Mouse (Mus musculus) kidney, postnatal 0 days (tissue): Measurements from ENCODE around the gene Capn7. TPM values are rescaled to one million over a fixed set of nuclear protein-coding genes. Genes with fewer than 3 reads are reported as not detected.

ENCODE experiments used
- ATAC-seq: fragments of 200-750 bp; cut with Nextera tagmentation; replicated peaks from 2 replicates; pipeline ENCODE4 v1.8.0; 2017; ENCODE audit warnings: low read depth, moderate number of reproducible peaks, moderate TSS enrichment, moderate library complexity; ENCODE audit not compliant: low FRiP score
- DNase-seq: peaks from one replicate; pipeline ENCODE4 v3.0.0-alpha.2; 2016; ENCODE audit warnings: low spot score
- H3K27ac ChIP-seq: fragments of 300-500 bp; sonication (generic); 2 replicates; pipeline ENCODE4 v1.5.1; 2014; ENCODE audit warnings: mild to moderate bottlenecking
- H3K27me3 ChIP-seq: fragments of 300-500 bp; sonication (generic); 2 replicates; pipeline ENCODE4 v1.6.1; 2014; ENCODE audit warnings: low read length, mixed read lengths; ENCODE audit not compliant: insufficient read depth
- H3K36me3 ChIP-seq: fragments of 300-500 bp; sonication (generic); 2 replicates; pipeline ENCODE4 v1.6.1; 2014; ENCODE audit warnings: low read length, mixed read lengths; ENCODE audit not compliant: insufficient read depth
- H3K4me1 ChIP-seq: fragments of 300-500 bp; sonication (generic); replicated peaks from 2 replicates; pipeline ENCODE4 v1.6.1; 2014; ENCODE audit warnings: antibody characterized with exemption, low read length, mixed read lengths; ENCODE audit not compliant: insufficient read depth
- H3K4me2 ChIP-seq: fragments of 300-500 bp; sonication (generic); 2 replicates; pipeline ENCODE4 v1.6.1; 2014; ENCODE audit warnings: mild to moderate bottlenecking, low read length, moderate library complexity, mixed read lengths
- H3K4me3 ChIP-seq: fragments of 300-500 bp; sonication (generic); replicated peaks from 2 replicates; pipeline ENCODE4 v1.5.1; 2014; ENCODE audit warnings: low read depth, low read length
- H3K9ac ChIP-seq: fragments of 300-500 bp; sonication (generic); 2 replicates; pipeline ENCODE4 v1.6.1; 2014; ENCODE audit warnings: low read depth, low read length
- H3K9me3 ChIP-seq: fragments of 300-500 bp; sonication (generic); replicated peaks from 2 replicates; pipeline ENCODE4 v1.6.1; 2016; ENCODE audit warnings: low read length, inconsistent platforms, mixed read lengths
- CTCF ChIP-seq: IDR thresholded peaks from 2 replicates; pipeline ENCODE4 v1.5.1; 2016; ENCODE audit warnings: antibody characterized with exemption, low read depth, mild to moderate bottlenecking, moderate library complexity
- WGBS: fragments of 180-500 bp; shearing (Covaris S2); extraction: QIAGEN DNeasy Blood & Tissue Kit; methylation state at CpG from one replicate; pipeline ENCODE4 v1.1.7; 2014; 5-methylcytosine and 5-hydroxymethylcytosine counted together
- polyA plus RNA-seq: library from polyadenylated mRNA; unstranded; fragments of >200 nt; fragmentation: Nextera tagmentation; extraction: Ambion mirVana; gene quantifications from 2 replicates; pipeline ENCODE4 v1.2.1, GENCODE M21; 2015

Gene Capn7
- polyA plus RNA-seq, 1 experiment from 2014 or later, result 40.3 TPM

DNA sequence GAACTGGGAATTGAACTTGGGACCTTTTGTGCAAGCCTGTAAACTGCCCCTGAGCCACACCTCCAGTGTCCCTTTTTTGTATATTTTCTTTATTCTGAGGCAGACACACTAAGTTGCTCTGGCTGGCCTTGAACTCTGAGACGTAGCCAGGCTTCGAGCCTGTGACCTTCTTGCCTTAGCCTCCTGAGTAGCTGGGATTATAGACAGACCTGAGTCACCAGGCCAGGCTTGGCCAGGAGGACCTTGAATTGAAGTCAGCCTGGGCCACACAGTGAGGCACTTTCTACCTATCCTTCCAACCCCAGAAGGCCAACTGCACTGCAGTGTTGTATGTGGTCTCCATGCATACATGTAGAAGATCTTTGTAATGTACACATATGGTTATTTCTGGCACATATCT, 60.0 kb downstream of the Capn7 start:
- Histone ChIP-seq H3K9me3 (no peaks in the 10 kb centered on the region), H3K27ac (peak overlapping the region; percentile 1; the same call in 1 of the 2 replicates), H3K36me3 (0 out of 2 replicates have a peak, but pooled peaks cover 7% of the 10 kb centered on the region), H3K27me3 (no peaks in the 10 kb centered on the region), H3K9ac (no peak overlapping the region), H3K4me2 (no peak overlapping the region), H3K4me3 (no peak overlapping the region), H3K4me1 (peaks cover 18% of the 10 kb centered on the region; the same call in 1 of the 2 replicates)
- no peak for DNase-seq
- ATAC-seq, result no peak
- TF ChIP-seq CTCF, result no peak
- WGBS, result 89% methylated on average over 2 of the region's 2 CpGs

DNA sequence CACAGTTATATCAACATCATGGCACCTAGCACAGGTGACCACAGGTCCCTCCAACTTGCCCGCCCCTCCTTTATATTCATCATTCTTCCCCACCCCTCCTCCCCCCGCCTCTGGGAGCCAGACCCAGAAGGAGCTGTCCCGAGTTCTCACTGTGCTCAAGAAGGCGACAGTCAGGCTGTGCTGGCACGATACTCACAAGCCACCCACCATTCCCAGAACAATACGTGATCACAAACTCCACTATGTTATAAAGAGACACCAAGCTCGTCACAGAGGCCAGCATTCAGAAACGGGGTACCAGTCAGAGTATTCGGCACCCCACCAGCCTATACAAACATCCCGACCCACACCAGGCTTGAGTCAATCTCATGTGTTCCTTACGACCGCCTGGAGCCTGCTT, 60.9 kb downstream of the Capn7 start:
- Histone ChIP-seq H3K27ac (peak overlapping the region; percentile 77), H3K27me3 (no peaks in the 10 kb centered on the region), H3K9ac (no peak overlapping the region), H3K9me3 (no peaks in the 10 kb centered on the region), H3K36me3 (0 out of 2 replicates have a peak, but pooled peaks cover 7% of the 10 kb centered on the region), H3K4me3 (no peak overlapping the region), H3K4me2 (no peak overlapping the region), H3K4me1 (peaks cover 27% of the 10 kb centered on the region)
- no peak for ATAC-seq
- no peak for DNase-seq
- TF ChIP-seq CTCF, result no peak
- 68% methylated on average over 12 of the region's 12 CpGs for WGBS

- DNase-seq, result peak; percentile 33
Measured at GRCm38 (mm10) chr14:31397791-31398595, 61.6 kb downstream of the Capn7 start.

GRCm38 (mm10) chr14:31398819-31399218, 62.4 kb downstream of the Capn7 start:
- Histone ChIP-seq H3K9ac (no peak overlapping the region), H3K27me3 (no peaks in the 10 kb centered on the region), H3K4me2 (no peak overlapping the region), H3K4me1 (peaks cover 33% of the 10 kb centered on the region), H3K36me3 (0 out of 2 replicates have a peak, but pooled peaks cover 7% of the 10 kb centered on the region), H3K27ac (0 out of 2 replicates have a peak overlapping the region, but pooled peaks have one; percentile 77), H3K4me3 (no peak overlapping the region), H3K9me3 (no peaks in the 10 kb centered on the region)
- DNase-seq (no peak), ATAC-seq (no peak)
- no peak for TF ChIP-seq CTCF
- WGBS, result 96% methylated on average over 11 of the region's 11 CpGs

More at GRCm38 (mm10) chr14:31397791-31398595, 61.6 kb downstream of the Capn7 start:
- Histone ChIP-seq H3K9ac (no peak overlapping the region), H3K4me2 (no peak overlapping the region), H3K27ac (peak overlapping the region; percentile 77), H3K4me3 (no peak overlapping the region), H3K36me3 (0 out of 2 replicates have a peak, but pooled peaks cover 7% of the 10 kb centered on the region), H3K9me3 (no peaks in the 10 kb centered on the region), H3K27me3 (no peaks in the 10 kb centered on the region), H3K4me1 (peaks cover 33% of the 10 kb centered on the region)
- ATAC-seq, result peak; percentile 81
- 71% methylated on average over 9 of the region's 9 CpGs for WGBS
- no peak for TF ChIP-seq CTCF

GRCm38 (mm10) chr14:31399271-31399670, 62.8 kb downstream of the Capn7 start:
- no peak for TF ChIP-seq CTCF
- Histone ChIP-seq H3K27ac (no peak overlapping the region), H3K9ac (no peak overlapping the region), H3K36me3 (0 out of 2 replicates have a peak, but pooled peaks cover 7% of the 10 kb centered on the region), H3K4me1 (peaks cover 36% of the 10 kb centered on the region), H3K4me3 (no peak overlapping the region), H3K9me3 (no peaks in the 10 kb centered on the region), H3K27me3 (no peaks in the 10 kb centered on the region), H3K4me2 (no peak overlapping the region)
- ATAC-seq (no peak), DNase-seq (no peak)
- WGBS, result 95% methylated on average over 3 of the region's 3 CpGs

DNA sequence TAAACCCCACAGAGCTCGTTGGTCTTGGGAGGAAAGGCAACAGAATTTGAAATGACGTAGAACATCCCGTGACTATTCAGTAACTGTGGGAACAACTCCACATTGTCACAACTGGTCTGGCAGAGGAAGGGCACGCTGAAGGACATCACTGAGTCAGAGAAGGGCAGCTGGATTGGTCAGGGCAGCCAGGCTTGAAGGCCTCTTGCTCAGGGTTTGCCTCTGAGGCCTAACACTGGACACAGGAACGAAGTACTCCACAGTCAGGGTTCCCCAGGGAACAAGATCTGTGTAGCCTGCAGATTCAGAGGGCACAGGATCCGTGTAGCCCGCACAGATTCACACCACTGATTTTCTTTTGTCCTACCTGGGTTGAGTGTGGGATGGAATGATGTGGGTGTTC, 63.8 kb downstream of the Capn7 start:
- no peak for DNase-seq
- Histone ChIP-seq H3K9me3 (no peaks in the 10 kb centered on the region), H3K4me2 (no peak overlapping the region), H3K36me3 (0 out of 2 replicates have a peak, but pooled peaks cover 7% of the 10 kb centered on the region), H3K4me1 (peaks cover 43% of the 10 kb centered on the region), H3K9ac (no peak overlapping the region), H3K4me3 (no peak overlapping the region), H3K27me3 (no peaks in the 10 kb centered on the region), H3K27ac (peak overlapping the region; percentile 62)
- peak; percentile 57 for ATAC-seq
- no peak for TF ChIP-seq CTCF
- WGBS, result 66% methylated on average over 7 of the region's 7 CpGs
